Mouse (Mus musculus) cerebellum, postnatal 14 days (tissue): ENCODE measurements around the gene Proser2.

Experiments
- DNase-seq, 2 experiments: peaks; one replicate each; pipeline ENCODE4 v3.0.0; 2021; ENCODE audit warnings: mixed read lengths in 2 of 2

The Proser2 gene

DNA sequence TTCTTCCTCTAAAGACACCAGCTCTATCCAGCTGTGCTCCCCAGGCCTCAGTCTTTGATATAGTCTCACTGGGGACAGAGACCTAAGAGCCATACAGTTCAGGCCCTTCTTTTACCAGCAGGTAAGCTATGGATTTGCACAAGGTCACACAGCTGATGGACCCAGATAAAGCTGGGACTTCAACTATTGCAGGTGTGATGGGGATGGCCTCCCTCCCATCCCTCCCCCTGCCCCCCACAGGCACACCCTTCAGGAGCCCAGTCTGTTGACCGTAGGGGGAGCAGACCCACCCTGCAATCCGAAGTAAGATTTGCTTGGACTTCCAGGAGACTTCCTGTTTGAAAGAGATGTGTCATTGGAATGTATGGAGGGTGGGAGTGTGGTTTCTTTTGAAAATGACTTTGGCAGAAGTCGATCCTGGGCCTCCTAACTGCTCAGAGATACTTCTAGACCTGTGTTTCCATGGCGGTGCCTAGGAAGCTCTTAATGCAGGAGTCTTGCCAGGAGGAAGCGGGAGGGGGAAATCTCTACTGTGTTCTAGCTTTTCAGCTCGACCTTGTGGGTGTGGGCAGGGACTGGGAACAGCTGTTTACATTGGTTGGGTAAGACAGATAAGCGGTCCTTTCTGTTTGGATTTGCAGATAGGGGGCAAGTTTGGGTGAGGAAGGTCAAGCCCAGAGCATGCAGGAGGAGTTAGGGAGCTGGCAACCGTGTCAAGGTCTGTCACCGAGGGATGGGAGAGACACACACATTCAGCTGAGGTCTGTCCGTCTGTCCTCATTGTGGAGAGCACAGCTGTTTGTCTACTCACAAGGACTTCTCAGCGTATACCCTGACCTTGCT lies 58.2 kb downstream of the Proser2 start:
- DNase-seq = no peak

DNA sequence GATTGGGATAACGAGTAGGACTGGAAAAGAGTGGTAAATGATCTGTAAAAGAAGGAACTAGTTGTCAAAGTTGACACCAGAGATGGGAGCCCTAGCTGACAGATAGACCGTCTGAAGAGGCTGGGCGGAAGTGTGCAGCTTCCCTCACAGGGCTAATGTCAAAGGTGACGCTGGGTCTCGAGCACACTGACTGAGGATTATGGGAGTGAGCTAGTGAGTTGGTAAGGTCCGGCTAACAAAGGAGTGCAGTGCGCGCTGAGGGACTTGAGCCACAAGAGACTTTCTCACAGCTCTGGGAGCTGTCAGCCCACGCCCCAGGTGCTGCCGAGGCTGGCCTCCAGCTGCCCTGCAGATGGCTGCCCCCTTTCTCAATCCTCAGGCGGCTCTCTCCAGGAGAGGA lies 59.1 kb downstream of the Proser2 start:
- no peak for DNase-seq

DNA sequence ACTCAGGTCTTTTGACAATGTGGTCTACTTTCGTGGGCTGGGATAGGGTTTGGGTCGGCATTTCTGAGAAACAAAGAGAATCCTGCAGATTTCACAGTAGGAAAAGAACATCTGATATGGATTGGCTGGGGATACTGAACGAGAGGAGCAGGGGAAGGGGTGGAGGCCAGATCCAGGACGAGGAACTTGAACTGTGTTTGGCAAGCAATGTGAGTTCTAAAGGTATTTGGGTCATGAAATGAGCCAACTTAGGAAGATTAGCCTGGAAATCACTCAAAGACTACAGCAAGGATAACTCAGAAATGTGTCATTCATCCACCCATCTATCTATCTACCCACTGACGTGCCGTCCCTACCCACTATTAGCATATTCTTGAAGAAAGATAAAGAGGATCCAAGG lies 62.7 kb downstream of the Proser2 start:
- DNase-seq = no peak

DNA sequence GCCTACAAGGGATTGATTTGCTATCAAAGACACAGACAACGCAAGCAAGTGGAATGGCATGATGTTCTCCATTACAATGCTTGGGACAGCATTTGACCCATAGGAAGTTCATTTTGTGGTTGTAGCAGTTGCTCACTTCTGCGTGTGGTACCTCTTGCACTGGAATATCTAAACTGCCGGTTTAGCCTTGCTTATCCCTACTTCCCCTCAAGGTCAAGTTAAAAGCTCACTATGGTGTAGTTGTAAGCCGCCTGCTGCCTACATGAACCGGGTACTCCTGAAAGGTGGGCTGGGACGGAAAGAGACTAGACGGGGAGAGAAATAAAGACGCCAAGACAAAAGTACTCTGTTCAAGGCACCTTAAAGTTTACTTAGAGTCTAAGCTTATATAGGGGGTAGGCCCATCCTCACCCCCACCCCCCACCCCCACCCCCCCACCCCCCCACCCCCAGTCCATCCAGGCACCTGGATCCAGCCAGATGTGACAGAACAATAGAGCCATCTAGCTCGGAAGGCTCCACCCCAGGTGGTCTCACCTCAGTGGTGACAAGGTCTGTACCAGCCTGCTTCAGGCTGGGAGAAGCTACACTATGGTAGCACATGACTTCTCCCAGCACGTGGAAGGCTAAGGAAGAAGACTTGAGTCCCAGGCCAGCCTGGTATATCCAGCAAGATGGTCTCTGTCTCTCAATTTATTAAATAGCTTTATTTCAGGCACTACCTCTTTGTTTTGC lies 69.8 kb downstream of the Proser2 start:
- DNase-seq = no peak

DNA sequence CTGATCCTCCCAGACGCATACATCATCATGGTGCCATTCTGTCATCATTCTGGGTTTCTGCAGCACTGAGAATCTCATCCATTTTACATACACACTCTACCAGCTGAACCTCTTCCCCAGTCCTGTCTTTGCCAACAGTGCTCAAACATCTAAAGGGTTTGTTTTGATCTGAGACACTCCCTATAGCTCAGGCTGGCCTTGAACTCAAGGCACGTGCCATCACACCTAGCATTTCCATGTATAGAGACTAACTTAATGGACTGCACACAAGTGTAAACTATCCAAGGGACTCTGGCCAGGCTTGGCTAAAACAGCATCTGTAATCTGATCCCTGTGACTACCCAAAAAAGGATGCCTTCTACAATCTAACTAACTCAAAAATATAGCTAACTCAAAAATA lies 70.7 kb downstream of the Proser2 start:
- no peak for DNase-seq

DNA sequence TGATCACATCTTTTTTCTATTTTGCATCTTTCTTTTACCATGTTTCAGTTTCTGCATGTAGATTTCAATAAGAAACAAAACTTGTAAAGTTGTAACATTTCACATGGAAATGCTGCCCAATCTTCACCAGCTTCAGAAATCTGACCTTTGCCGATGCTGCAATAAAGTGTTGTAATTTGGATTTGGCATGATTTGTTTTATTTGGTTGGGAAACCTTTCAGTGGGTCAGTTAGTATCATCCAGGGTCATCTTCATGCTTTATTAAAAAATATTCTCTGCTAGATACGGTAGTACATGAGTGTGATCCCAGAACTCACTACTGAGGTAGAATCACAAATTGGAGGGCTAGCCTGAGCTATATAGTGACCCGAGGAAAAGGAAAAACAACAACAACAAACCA lies 73.5 kb downstream of the Proser2 start:
- no peak for DNase-seq

DNA sequence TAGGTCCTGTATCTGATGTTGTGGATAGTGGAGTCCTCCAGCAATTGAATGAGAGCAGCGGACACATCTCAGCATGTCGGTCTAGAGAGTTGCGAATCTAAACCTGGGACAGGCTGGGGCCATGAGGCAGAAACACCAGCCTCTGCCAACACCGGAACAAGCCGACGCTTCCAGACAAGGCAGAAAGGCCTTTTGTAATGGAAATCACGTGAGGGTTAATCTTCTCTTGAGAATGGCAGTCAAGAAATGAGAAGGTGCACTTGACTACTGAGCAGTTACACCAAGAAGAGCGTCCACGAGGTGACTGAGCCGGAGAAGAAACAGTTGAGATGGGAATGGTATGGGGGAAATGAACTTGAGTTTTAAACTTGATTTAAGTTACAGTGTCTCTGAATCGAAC lies 74.5 kb downstream of the Proser2 start:
- DNase-seq = no peak

DNA sequence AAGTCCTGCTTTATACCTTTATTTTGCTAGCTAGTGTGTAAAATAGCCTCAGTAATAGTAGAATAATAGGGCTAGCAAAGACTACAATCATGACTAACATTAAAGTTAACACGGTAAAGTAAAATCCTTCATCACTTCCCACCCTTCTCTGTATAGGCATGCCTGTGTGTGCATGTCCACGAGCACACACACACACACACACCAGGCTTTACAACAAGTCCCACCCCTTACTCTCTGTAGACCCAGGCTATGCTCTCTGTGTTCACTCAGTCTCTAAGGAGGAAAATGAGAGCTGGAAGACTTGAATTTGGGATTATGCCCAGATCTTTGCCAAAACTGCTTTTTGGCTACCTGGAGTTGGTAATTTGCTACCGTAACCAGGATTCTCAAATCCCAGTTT lies 81.0 kb downstream of the Proser2 start:
- no peak for DNase-seq

DNA sequence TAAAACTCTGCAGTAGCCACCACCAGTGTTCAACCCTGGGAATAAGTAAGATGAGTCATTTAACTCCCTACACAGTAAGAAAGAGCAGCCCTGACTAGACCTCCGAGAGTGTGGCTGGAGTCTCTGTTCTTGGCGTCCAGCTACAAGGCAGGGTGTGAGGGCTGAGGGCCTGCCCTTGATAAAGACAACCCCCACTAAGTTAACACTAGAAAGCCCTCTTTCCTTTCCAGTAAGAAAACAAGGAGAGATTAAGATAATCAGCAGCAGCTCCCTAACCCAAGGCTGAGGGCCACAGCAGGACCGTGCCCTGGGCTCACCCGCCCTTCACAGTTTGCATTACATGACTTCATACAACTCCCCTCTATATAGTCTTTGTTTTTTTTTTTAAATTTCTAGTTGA lies 81.4 kb downstream of the Proser2 start:
- DNase-seq = no peak
